Mouse (Mus musculus) kidney, adult 11 months (tissue): ENCODE measurements around the gene Nck2.
"Not testable (repeated sequence)": the region's sequence is repeated elsewhere in the genome, so short reads cannot be mapped to it uniquely, and the experiment has no call there.

Experiments used
- DNase-seq: peaks from one replicate; pipeline ENCODE4 v3.0.0; 2022

Nck2 gene

DNA sequence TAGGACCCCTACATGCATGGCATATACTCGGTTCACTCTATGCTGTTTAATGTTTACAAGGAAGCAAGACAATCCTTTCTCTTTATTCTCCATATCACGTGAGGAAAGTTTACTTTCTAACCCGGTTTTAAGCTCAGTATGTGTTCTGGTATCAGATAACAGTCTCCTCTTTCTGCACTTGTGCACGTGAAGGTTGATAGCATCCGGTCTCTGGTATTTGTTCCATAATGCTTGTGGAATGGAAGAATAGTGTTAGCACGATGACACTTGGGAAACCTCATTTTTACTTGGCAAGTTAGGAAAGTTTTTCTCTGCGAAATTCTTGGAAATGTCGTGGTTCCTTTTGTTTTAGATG lies 58.4 kb downstream of the Nck2 start:
- DNase-seq = no peak

GRCm38 (mm10) chr1:43503261-43503660 lies 58.9 kb downstream of the Nck2 start:
- DNase-seq = peak; percentile 12

GRCm38 (mm10) chr1:43503676-43504075 lies 59.3 kb downstream of the Nck2 start:
- DNase-seq = no peak

GRCm38 (mm10) chr1:43504235-43504634 lies 59.9 kb downstream of the Nck2 start:
- no peak for DNase-seq

DNA sequence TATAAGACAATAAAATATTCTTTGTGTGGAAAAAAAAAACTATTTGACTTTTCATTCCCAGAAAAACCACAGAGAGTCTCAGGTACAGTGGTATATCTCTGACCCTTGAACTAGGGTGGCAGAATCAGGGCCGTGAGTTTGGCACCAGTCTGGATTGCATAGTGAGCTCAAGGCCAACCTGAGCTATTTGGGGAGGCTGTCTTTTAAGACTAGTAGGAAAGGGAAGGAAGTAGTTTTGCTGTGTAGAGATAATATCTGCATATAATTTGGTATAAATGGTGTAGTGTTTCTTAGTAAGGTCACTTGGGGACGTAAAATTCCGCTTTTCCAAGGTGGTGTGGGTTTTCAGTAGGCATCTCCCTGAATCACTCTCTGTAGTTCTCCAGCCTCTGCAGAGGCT lies 62.3 kb downstream of the Nck2 start:
- no peak for DNase-seq

DNA sequence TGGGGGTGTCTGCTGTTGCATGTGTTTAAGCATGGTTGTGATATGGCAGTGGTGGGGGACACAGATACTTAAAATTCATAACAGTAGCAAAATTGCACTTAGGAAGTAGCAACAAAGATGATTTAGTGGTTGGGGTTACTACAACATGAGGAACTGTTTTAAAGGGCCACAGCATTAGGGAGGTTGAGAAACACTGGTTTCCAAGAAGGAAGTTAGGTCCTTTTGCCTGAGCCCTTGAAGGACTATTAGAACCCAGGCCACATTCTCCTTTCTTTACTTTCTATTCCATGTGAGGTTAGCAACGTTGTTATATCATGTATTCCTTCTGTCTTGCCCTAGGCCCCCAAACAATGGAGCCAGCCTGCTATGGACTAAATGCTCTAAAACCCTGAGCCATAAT lies 63.4 kb downstream of the Nck2 start:
- DNase-seq = no peak

DNA sequence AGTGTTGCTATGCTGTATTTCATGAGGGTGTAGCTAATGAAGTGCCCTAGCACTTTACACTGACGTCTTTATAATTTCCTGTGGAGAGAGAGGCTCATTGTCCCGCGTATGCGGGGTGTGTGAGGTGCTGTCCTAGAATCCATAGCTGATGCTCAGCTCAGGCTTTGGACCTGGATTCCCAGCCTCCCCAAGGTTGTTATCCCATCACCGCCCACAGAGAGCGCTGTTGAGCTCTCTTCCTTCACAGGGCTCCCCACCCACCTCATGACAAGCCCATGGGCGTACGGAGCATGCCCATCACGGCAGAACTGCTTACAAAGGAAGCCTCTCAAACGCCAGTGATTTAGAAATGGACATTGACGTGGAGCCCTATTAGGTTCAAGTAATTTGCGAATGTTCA lies 66.9 kb downstream of the Nck2 start:
- DNase-seq = no peak

DNA sequence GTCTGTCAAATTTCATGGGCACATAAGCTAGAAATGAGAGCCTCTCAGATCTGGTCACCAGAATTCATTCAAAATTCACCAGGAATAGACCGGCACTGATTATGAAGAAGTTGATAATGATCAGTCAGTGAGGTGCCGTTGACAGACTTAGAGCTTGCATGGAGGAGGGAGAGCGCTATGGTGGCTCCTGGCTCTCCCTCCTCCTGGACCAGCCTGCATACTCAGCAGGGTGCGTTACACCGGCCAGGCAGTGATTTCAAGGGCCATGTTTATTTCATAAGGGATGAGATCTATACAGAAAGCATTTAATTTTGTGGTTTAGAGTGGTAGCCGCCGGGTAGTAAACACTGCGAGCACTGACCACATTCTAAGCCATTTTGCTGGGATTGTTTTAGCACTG lies 67.3 kb downstream of the Nck2 start:
- DNase-seq = no peak

- DNase-seq = no peak
These were observed 73.0 kb downstream of the Nck2 start for GRCm38 (mm10) chr1:43517405-43517804.

DNA sequence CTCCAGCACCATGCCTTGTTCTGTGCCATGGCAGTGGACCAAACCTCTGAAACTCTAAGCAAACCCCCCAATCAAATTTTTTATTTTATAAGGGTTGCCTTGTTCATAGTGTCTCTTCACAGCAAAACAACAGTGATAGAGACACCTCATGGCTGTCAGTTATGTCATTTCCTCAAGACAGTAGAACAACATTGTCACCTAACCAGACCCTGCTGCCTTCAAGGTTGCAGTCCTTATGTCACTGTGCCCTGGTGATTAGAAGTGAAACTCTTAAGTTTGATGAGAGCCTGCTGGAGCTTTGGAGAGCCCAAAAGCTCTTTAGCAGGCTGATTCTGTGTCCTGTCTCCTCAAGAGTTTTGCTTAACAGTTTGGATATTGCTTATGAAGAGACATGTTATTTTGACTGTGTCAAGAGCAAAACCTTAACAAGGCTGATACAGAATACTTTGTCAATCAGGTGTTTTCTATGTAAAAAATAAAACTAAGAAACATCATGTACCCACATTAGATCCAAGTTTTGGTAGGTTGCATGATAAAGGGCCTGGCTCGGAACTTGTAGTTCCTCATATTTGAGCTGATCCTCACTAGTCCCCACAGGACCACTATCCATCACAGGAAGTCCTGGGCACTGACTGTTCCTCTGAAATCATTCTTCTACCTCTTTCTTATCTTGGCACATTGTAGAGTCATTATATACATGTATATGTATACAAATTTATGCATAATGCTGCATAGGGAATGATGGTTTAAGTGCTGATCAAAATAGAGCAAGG lies 76.0 kb downstream of the Nck2 start:
- no peak for DNase-seq

GRCm38 (mm10) chr1:43520989-43521371 lies 76.6 kb downstream of the Nck2 start:
- no peak for DNase-seq

- DNase-seq = no peak
These were observed 77.1 kb downstream of the Nck2 start for GRCm38 (mm10) chr1:43521512-43521911.

DNA sequence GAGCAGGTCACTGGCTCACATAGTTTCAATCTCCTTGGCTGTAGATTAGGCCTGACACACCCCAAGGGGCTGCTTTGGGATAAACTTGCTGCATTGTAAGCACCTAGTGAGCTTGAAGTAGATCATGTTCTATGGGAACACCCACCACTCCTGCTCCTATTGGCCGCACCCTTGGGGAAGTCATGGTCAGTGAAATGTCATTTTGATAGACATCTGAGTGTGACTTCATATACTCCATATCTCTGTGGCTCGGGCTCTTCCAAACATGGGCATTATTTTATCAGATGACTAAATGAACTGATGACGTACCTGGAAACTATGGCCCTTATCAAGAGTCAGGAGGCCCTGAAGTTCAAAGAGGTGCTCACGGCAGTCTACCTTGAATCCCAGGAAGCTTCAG lies 77.6 kb downstream of the Nck2 start:
- no peak for DNase-seq

GRCm38 (mm10) chr1:43522976-43523375 lies 78.6 kb downstream of the Nck2 start:
- no peak for DNase-seq

DNA sequence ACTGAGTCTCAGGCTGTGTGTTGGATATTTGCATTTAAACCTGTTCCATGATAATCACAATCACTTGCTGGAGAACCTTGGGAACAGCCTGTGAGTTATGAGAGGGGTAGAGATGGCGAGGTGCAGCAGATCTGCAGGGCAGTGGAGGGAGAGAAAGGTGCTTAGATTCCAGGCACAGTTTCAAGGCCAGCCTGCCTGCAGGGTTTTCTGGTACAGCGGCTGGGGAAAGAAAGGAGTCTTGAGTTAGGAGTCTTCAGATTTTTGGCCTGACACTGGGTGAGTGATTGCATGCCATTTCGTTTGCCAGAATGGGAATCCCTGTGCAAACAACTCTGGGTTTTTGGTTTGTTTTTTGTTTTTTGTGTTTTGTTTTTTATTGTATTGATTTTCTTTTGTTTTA lies 80.0 kb downstream of the Nck2 start:
- no peak for DNase-seq

DNA sequence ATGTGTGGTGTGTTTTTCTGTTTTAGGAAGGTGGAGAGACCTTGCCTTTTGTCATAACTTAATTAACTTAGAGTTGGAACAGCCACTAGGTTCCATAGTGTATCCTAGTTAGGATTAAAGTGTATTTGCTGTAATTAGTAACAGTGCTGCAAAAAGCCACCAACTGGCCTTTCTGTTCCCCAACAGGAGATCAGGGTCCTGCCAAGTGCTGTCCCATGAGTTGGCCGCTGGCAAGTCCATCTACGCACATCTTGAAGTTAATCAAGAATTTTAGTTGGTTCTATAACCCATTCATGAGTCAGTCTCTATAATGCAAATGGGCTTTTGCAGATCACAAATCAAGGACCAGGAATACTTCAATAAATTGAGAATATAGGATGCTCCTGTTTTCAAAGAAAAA lies 83.9 kb downstream of the Nck2 start:
- DNase-seq = no peak

DNA sequence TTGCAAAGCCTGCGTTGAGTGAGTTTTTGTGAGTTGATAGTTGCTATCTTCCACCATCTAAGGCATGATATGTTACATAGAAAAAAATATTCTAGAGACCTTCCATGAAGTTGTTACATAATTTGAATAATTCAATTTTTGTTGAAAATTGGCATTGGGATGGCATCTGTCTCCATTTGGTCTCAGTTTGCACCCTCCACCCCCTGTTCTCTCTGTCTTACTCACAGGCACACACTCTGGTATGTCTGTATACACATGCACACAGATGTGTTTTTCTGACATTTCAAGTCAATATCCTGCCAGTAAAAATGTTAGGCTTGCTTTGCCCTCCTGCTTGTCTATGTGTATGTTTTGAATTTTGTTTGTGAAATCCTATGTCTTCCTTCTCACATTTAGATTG lies 84.7 kb downstream of the Nck2 start:
- no peak for DNase-seq

- DNase-seq = peak; percentile 3
These were observed 86.1 kb downstream of the Nck2 start for GRCm38 (mm10) chr1:43530295-43531020.

DNA sequence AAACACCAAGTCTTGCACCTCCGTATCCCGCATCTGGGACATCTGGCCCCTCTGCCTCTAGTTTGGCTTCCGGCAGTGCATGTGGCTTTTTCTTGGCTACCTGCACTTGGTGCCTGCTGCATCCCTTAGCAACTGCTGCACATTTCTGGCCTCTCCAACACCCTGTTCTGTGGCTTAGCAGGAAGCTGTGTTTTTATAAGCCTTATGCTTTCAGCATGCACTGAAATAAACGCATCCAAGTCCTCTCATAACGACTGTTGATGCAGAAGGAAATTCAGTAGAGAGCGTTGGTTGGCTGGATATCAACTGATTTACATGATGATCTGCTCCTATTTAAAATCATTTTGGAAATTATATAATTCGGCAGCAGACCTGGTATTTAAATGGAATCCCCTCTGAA lies 86.9 kb downstream of the Nck2 start:
- DNase-seq = no peak

GRCm38 (mm10) chr1:43532279-43532678 lies 87.9 kb downstream of the Nck2 start:
- no peak for DNase-seq

- not testable (repeated sequence) for DNase-seq
These were observed 89.1 kb downstream of the Nck2 start for GRCm38 (mm10) chr1:43533497-43533896.

DNA sequence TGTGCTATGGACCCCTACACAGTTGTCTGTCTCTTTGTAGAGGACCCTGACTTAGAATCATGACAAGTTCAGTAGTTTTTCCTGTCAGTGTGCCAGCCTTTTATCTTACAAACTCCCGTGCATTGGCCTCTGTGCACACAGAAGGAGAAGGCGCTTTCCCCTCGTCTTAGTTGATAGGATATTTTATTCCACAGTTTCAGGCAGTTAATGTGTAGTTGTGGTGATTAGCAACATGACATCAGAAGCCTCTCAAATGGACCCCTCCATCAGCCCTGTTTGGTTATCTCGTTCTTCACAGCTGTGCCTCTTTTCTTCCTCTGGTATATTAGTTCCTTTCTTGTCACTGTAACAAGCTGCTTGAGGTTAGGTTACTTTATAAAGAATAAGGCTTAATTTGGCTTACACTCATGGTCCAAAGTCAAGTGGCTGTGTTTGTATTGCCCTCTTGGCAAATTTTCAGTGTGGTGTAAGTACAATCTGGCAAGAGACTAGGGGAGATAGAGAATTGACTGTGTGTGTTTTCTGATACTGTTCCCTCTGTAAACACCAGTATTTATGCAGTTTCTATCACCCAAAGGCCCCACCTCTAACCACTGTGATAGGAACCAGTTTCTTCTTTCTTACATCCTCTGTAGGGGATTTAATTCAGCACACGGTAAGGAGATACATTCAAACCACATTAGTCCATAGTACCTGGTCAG lies 89.8 kb downstream of the Nck2 start:
- DNase-seq = no peak

GRCm38 (mm10) chr1:43535519-43536000 lies 91.2 kb downstream of the Nck2 start:
- no peak for DNase-seq

GRCm38 (mm10) chr1:43536266-43536665 lies 91.9 kb downstream of the Nck2 start:
- DNase-seq = no peak
